Mouse (Mus musculus): ENCODE data around the gene Nkx2-1.

Nkx2-1 gene

GRCm38 (mm10) chr12:56525219-56525797 is 11.4 kb downstream of the Nkx2-1 start:
- in situ Hi-C loops (cut with MboI, MseI): loop anchor here (25.0 kb wide), 1 partner anchor 662 kb away; the partner anchor contains the start of gene Slc25a21

- in situ Hi-C loops (cut with MboI, MseI): no loop called here
These were observed 12.5 kb downstream of the Nkx2-1 start for GRCm38 (mm10) chr12:56524201-56524600.

- in situ Hi-C loops (cut with MboI, MseI): no loop called here
These were observed 14.5 kb downstream of the Nkx2-1 start for GRCm38 (mm10) chr12:56522191-56522590.

GRCm38 (mm10) chr12:56521106-56521840 is 15.4 kb downstream of the Nkx2-1 start:
- in situ Hi-C loops (cut with MboI, MseI): no loop called here

- in situ Hi-C loops (cut with MboI, MseI): no loop called here
These were observed 16.2 kb downstream of the Nkx2-1 start for GRCm38 (mm10) chr12:56520396-56521105.

GRCm38 (mm10) chr12:56519738-56520191 is 16.9 kb downstream of the Nkx2-1 start:
- in situ Hi-C loops (cut with MboI, MseI): no loop called here

- in situ Hi-C loops (cut with MboI, MseI): no loop called here
These were observed 17.5 kb downstream of the Nkx2-1 start for GRCm38 (mm10) chr12:56519071-56519737.

GRCm38 (mm10) chr12:56518221-56518620 is 18.5 kb downstream of the Nkx2-1 start:
- in situ Hi-C loops (cut with MboI, MseI): no loop called here

- in situ Hi-C loops (cut with MboI, MseI): no loop called here
These were observed 21.9 kb downstream of the Nkx2-1 start for GRCm38 (mm10) chr12:56514831-56515230.

GRCm38 (mm10) chr12:56508413-56508812 is 28.3 kb downstream of the Nkx2-1 start:
- in situ Hi-C loops (cut with MboI, MseI): no loop called here

GRCm38 (mm10) chr12:56487046-56487445 is 49.7 kb downstream of the Nkx2-1 start:
- in situ Hi-C loops (cut with MboI, MseI): no loop called here

GRCm38 (mm10) chr12:56482606-56483005 is 54.1 kb downstream of the Nkx2-1 start:
- in situ Hi-C loops (cut with MboI, MseI): no loop called here

Measured in regulatory T cell (primary cell).